Mouse (Mus musculus) CH12.LX (cell line): ENCODE measurements around the gene Dnase2a. TPM values are rescaled to one million over a fixed set of nuclear protein-coding genes. Genes with fewer than 3 reads are reported as not detected.
A peak's percentile ranks its signal among the peaks of the same experiment; 100 is the strongest.

ENCODE experiments used
- DNase-seq: peaks from one replicate; pipeline ENCODE4 v3.0.0-alpha.2; 2013; ENCODE audit errors: extremely low read depth
- H3K27ac ChIP-seq: 2 replicates; pipeline ENCODE4 v1.5.1; 2012; ENCODE audit warnings: low read depth, mild to moderate bottlenecking, control low read depth, moderate library complexity; ENCODE audit not compliant: insufficient read depth
- H3K27me3 ChIP-seq: replicated peaks from 2 replicates; pipeline ENCODE3; 2012; ENCODE audit warnings: inconsistent platforms
- H3K36me3 ChIP-seq, 2 experiments: replicated peaks in 1 of 2; 2 replicates each; pipeline versions ENCODE3 to v1.6.1; 2012; ENCODE audit warnings: inconsistent platforms in 1 of 2, low read length in 1 of 2, mild to moderate bottlenecking in 1 of 2, mixed read lengths in 1 of 2, moderate library complexity in 1 of 2; ENCODE audit not compliant: control insufficient read depth in 1 of 2, insufficient read depth in 1 of 2
- H3K4me1 ChIP-seq, 2 experiments: 2 replicates each; pipeline ENCODE4 v1.6.1; 2012; ENCODE audit warnings: inconsistent platforms in 1 of 2, moderate library complexity in 1 of 2; ENCODE audit not compliant: insufficient read depth in 2 of 2, control insufficient read depth in 1 of 2
- H3K4me2 ChIP-seq: 2 replicates; pipeline ENCODE4 v1.6.1; 2012; ENCODE audit warnings: low read depth, mild to moderate bottlenecking, control low read depth; ENCODE audit not compliant: poor library complexity, insufficient read depth, severe bottlenecking
- H3K4me3 ChIP-seq, 3 experiments: fragments of 150-350 bp in 1 of 3; sonication (generic) in 1 of 3; replicated peaks in 1 of 3; 2 replicates each; pipeline versions ENCODE3 to v1.5.1; 2011 to 2012; ENCODE audit warnings: low read depth in 2 of 3, low read length in 2 of 3, mild to moderate bottlenecking in 2 of 3, moderate library complexity in 2 of 3, control low read depth in 1 of 3, improper control_type of control experiment in 1 of 3, inconsistent platforms in 1 of 3, mixed read lengths in 1 of 3; ENCODE audit not compliant: poor library complexity in 1 of 3
- H3K79me2 ChIP-seq: replicated peaks from 2 replicates; pipeline ENCODE4 v1.6.1; 2012; ENCODE audit warnings: mild to moderate bottlenecking, moderate library complexity; ENCODE audit not compliant: control insufficient read depth, poor library complexity, insufficient read depth, severe bottlenecking; ENCODE audit errors: extremely low read depth
- H3K9ac ChIP-seq: 2 replicates; pipeline ENCODE4 v1.6.1; 2012; ENCODE audit warnings: low read depth, mild to moderate bottlenecking, control low read depth, moderate library complexity; ENCODE audit not compliant: insufficient read depth
- H3K9me3 ChIP-seq: replicated peaks from 2 replicates; pipeline ENCODE3; 2012; ENCODE audit warnings: low read length, inconsistent platforms, mixed read lengths
- CHD1 ChIP-seq: IDR thresholded peaks from 2 replicates; pipeline ENCODE4 v1.6.1; 2012; ENCODE audit warnings: low read depth, low read length, improper control_type of control experiment, inconsistent platforms
- CTCF ChIP-seq, 2 experiments: IDR thresholded peaks in 1 of 2; conservative IDR thresholded peaks in 1 of 2; 2 replicates each; pipeline ENCODE4 v1.5.1; 2011 to 2012; ENCODE audit warnings: low read depth in 2 of 2, low read length in 2 of 2, improper control_type of control experiment in 1 of 2, inconsistent platforms in 1 of 2, mild to moderate bottlenecking in 1 of 2, moderate library complexity in 1 of 2
- JUN ChIP-seq: IDR thresholded peaks from 2 replicates; pipeline ENCODE4 v1.6.1; 2011; ENCODE audit warnings: low read depth, mild to moderate bottlenecking, low read length, improper control_type of control experiment, moderate library complexity; ENCODE audit not compliant: insufficient read depth
- MAFK ChIP-seq: IDR thresholded peaks from 2 replicates; pipeline ENCODE4 v1.6.1; 2011; ENCODE audit warnings: low read length, improper control_type of control experiment; ENCODE audit not compliant: insufficient replicate concordance
- MXI1 ChIP-seq: IDR thresholded peaks from 2 replicates; pipeline ENCODE4 v1.6.1; 2011; ENCODE audit warnings: mild to moderate bottlenecking, low read depth, low read length, improper control_type of control experiment
- NELFE ChIP-seq: IDR thresholded peaks from 2 replicates; pipeline ENCODE4 v1.6.1; 2011; ENCODE audit warnings: low read depth, low read length, improper control_type of control experiment
- POLR2AphosphoS2 ChIP-seq: IDR thresholded peaks from 2 replicates; pipeline ENCODE4 v1.6.1; 2011; ENCODE audit warnings: low read depth, low read length, improper control_type of control experiment
- RAD21 ChIP-seq: IDR thresholded peaks from 2 replicates; pipeline ENCODE4 v1.6.1; 2011; ENCODE audit warnings: low read depth, mild to moderate bottlenecking, low read length, improper control_type of control experiment, moderate library complexity
- RCOR1 ChIP-seq: conservative IDR thresholded peaks from 2 replicates; pipeline ENCODE4 v1.6.1; 2012; ENCODE audit warnings: low read depth, mild to moderate bottlenecking, inconsistent platforms, low read length, improper control_type of control experiment
- SIN3A ChIP-seq: IDR thresholded peaks from 2 replicates; pipeline ENCODE4 v1.6.1; 2012; ENCODE audit warnings: low read length, improper control_type of control experiment, inconsistent platforms
- SMC3 ChIP-seq: IDR thresholded peaks from 2 replicates; pipeline ENCODE4 v1.6.1; 2011; ENCODE audit warnings: low read depth, low read length, improper control_type of control experiment
- USF2 ChIP-seq: conservative IDR thresholded peaks from 2 replicates; pipeline ENCODE4 v1.6.1; 2011; ENCODE audit warnings: low read depth, low read length, improper control_type of control experiment
- dilution Hi-C: fragments of 300-500 bp; cut with MboI; formaldehyde crosslinking; loops from 2 replicates; pipeline ENCODE4 v1.14.3; 2020; ENCODE audit warnings: low sequenced_read_pairs; ENCODE audit not compliant: extremely low pct_unique_long_range_greater_than_20kb, extremely low pct_ligation_motif_present
- in situ Hi-C: fragments of 300-500 bp; cut with MboI; formaldehyde crosslinking; loops from 3 replicates; pipeline ENCODE4 v1.14.3; 2019; ENCODE audit warnings: low sequenced_read_pairs, low pct_ligation_motif_present, low pct_unique_long_range_greater_than_20kb, mixed read lengths
- polyA plus RNA-seq: library from polyadenylated mRNA; unstranded; fragments of >175 nt; gene quantifications from 2 replicates; pipeline ENCODE4 v1.2.1, GENCODE M21; 2012; ENCODE audit warnings: low read depth; ENCODE audit not compliant: insufficient read length
- total RNA-seq, 2 experiments: library from RNA; depleted of rRNA; stranded (reverse); fragments of 300-350 nt in 1 of 2; fragments of >200 nt in 1 of 2; gene quantifications; 2 replicates each; pipeline ENCODE4 v1.2.3; 2012 to 2014

Dnase2a gene
- total and polyA plus RNA-seq, 3 experiments: 12.8 to 25.4 (median 15.0) TPM

DNA sequence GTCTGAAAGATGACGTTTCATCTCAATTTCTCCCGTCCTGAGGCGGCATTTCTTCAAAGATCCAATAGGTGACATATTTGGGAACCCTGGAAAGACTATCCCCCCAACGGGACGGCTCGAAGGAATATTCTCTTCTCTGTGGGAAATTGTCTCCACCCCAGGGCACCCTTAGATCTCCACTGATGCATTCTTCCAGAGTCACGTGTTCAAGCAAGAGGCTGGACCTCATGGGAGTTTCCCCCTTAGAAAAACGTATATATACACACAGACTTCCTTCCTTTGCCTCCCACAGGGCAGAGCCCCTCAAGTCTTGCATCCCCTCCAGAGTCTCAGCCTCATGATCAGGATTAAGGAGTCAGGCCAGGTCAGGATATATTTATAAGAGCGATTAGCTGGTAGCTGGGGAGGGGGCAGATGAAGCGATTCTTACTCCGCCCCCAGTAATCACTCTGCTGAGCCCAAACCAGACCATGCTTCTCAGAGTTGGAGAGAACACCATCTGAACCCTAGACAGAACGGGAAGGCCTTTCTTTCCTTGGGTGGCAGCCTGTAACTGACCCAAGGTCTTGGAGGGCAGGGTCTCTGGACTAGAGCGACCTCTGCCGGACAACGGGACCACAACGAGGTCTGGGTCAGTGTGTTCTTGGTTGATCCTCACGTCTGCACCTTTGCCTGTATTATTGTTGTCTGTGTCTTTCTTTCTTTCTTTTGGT, 38.3 kb downstream of the Dnase2a start, which contains the start of gene Rtbdn:
Gene Rtbdn, plus strand, starts transcription at position 464 of the 713 bp plus-strand sequence.
- Histone ChIP-seq H3K4me2 (peak within 1 kb of the TSS; percentile 16), H3K27me3 (peaks cover 70% of the 10 kb centered on the region), H3K9ac (no peak within 1 kb of the TSS)

GRCm38 (mm10) chr8:84947241-84947545, 38.8 kb downstream of the Dnase2a start:
- H3K9me3 ChIP-seq: peaks cover 2% of the 10 kb centered on the region
- no peaks in the 10 kb centered on the region for H3K79me2 ChIP-seq
- no peak overlapping the region for H3K9ac ChIP-seq
- peaks cover 68% of the 10 kb centered on the region for H3K27me3 ChIP-seq
- TF ChIP-seq CHD1 (no peak), MXI1 (peak; percentile 68; the same call in 1 of the 2 replicates), SIN3A (peak; percentile 99), MAFK (no peak), JUN (no peak), CTCF (conservative IDR thresholded peaks at IDR 0.05 in 1 of 2, IDR thresholded peaks at IDR 0.05 in 1 of 2; ENCODE audit: low read depth in 2 of 2, low read length in 2 of 2) (no peak), NELFE (no peak)
- H3K4me2 ChIP-seq: no peak overlapping the region
- DNase-seq: no peak
- in situ Hi-C loops (no loop called here), dilution Hi-C loops (no loop called here)
- H3K36me3 ChIP-seq: no peaks in the 10 kb centered on the region
- peaks cover 0 to 9% of the 10 kb centered on the region in 2 experiments; a peak in 2 of 4 replicates for H3K4me1 ChIP-seq
- no peak overlapping the region for H3K27ac ChIP-seq
- no peak overlapping the region for H3K4me3 ChIP-seq

More for the DNA sequence above, 38.3 kb downstream of the Dnase2a start, which contains the start of gene Rtbdn:
- H3K79me2 ChIP-seq: no peaks in the 10 kb centered on the region
- no peaks in the 10 kb centered on the region for H3K36me3 ChIP-seq
- dilution Hi-C loops: no loop called here
- no peak within 1 kb of the TSS for H3K4me3 ChIP-seq
- H3K9me3 ChIP-seq: peaks cover 2% of the 10 kb centered on the region
- no peak within 1 kb of the TSS for H3K27ac ChIP-seq
- DNase-seq: no peak
- peaks cover 0 to 9% of the 10 kb centered on the region in 2 experiments; a peak in 2 of 4 replicates for H3K4me1 ChIP-seq
- TF ChIP-seq USF2: no peak
- TF ChIP-seq MXI1: no peak
- no peak for TF ChIP-seq POLR2AphosphoS2
- TF ChIP-seq RAD21: peak; percentile 39
- peak in 1 of 2 experiments; percentile 61; a peak in 2 of 4 replicates for TF ChIP-seq CTCF (conservative IDR thresholded peaks at IDR 0.05 in 1 of 2, IDR thresholded peaks at IDR 0.05 in 1 of 2; ENCODE audit: low read depth in 2 of 2, low read length in 2 of 2)
- TF ChIP-seq MAFK: no peak
- peak; percentile 29; the same call in 1 of the 2 replicates for TF ChIP-seq SMC3
- TF ChIP-seq CHD1: no peak
- no peak for TF ChIP-seq RCOR1
- in situ Hi-C loops: no loop called here
